Mouse (Mus musculus): ENCODE data around the gene Olfr1510. TPM values are rescaled to one million over a fixed set of nuclear protein-coding genes. Genes with fewer than 3 reads are reported as not detected.
"Not testable (repeated sequence)": the region's sequence is repeated elsewhere in the genome, so short reads cannot be mapped to it uniquely, and the experiment has no call there.

The Olfr1510 gene
- not detected in 2 replicates for polyA plus RNA-seq (2015; fragmentation: Nextera tagmentation; extraction: Ambion mirVana)

- Histone ChIP-seq H3K27ac (no peak within 1 kb of the TSS), H3K9me3 (no peaks in the 10 kb centered on the region), H3K9ac (no peak within 1 kb of the TSS), H3K4me1 (no peaks in the 10 kb centered on the region), H3K4me3 (no peak within 1 kb of the TSS), H3K36me3 (replicated peaks) (no peaks in the 10 kb centered on the region), H3K4me2 (no peak within 1 kb of the TSS), H3K27me3 (replicated peaks) (no peaks in the 10 kb centered on the region)
- 86% methylated on average over 3 of the region's 3 CpGs for WGBS
- ATAC-seq (replicated peaks) = no peak
Observed at GRCm38 (mm10) chr14:52414273-52414672, at the start of gene Olfr1510. TSS of gene Olfr1510 (minus strand) at chr14:52414373.

GRCm38 (mm10) chr14:52461928-52462327 is 47.8 kb upstream of the Olfr1510 start:
- Histone ChIP-seq H3K9me3 (no peaks in the 10 kb centered on the region), H3K9ac (no peak overlapping the region), H3K4me2 (no peak overlapping the region), H3K4me1 (no peaks in the 10 kb centered on the region), H3K36me3 (replicated peaks) (no peaks in the 10 kb centered on the region), H3K27me3 (replicated peaks) (no peaks in the 10 kb centered on the region), H3K27ac (no peak overlapping the region), H3K4me3 (no peak overlapping the region)
- no peak for ATAC-seq (replicated peaks)

- H3K9me3 ChIP-seq = no peaks in the 10 kb centered on the region
- H3K36me3 ChIP-seq (replicated peaks) = no peaks in the 10 kb centered on the region
- no peaks in the 10 kb centered on the region for H3K4me1 ChIP-seq
- H3K27ac ChIP-seq = no peak overlapping the region
- ATAC-seq (replicated peaks) = no peak
- H3K4me3 ChIP-seq = no peak overlapping the region
- no peak overlapping the region for H3K4me2 ChIP-seq
- no peaks in the 10 kb centered on the region for H3K27me3 ChIP-seq (replicated peaks)
- 91% methylated on average over 8 of the region's 8 CpGs for WGBS
- no peak overlapping the region for H3K9ac ChIP-seq
Observed at GRCm38 (mm10) chr14:52451138-52451537, 37.0 kb upstream of the Olfr1510 start.

- Histone ChIP-seq H3K4me3 (no peak within 1 kb of the TSS), H3K36me3 (replicated peaks) (no peaks in the 10 kb centered on the region), H3K27me3 (replicated peaks) (no peaks in the 10 kb centered on the region), H3K4me1 (no peaks in the 10 kb centered on the region), H3K27ac (no peak within 1 kb of the TSS), H3K9me3 (no peaks in the 10 kb centered on the region), H3K9ac (no peak within 1 kb of the TSS), H3K4me2 (no peak within 1 kb of the TSS)
- no peak for ATAC-seq (replicated peaks)
Observed at GRCm38 (mm10) chr14:52442690-52443089, 28.5 kb upstream of the Olfr1510 start, which contains the start of gene Olfr1509. TSS of gene Olfr1509 (plus strand) at chr14:52442990.

GRCm38 (mm10) chr14:52427686-52428085 is 13.5 kb upstream of the Olfr1510 start:
- no peak overlapping the region for H3K4me2 ChIP-seq
- no peak overlapping the region for H3K27ac ChIP-seq
- no peaks in the 10 kb centered on the region for H3K27me3 ChIP-seq (replicated peaks)
- H3K36me3 ChIP-seq (replicated peaks) = no peaks in the 10 kb centered on the region
- H3K4me3 ChIP-seq = no peak overlapping the region
- 89% methylated on average over 1 of the region's 1 CpGs for WGBS
- H3K9me3 ChIP-seq = no peaks in the 10 kb centered on the region
- H3K9ac ChIP-seq = no peak overlapping the region
- no peaks in the 10 kb centered on the region for H3K4me1 ChIP-seq
- no peak for ATAC-seq (replicated peaks)

- not testable (repeated sequence) for H3K4me3 ChIP-seq; ATAC-seq (replicated peaks); H3K4me1 ChIP-seq; H3K27ac ChIP-seq; H3K27me3 ChIP-seq (replicated peaks); H3K9me3 ChIP-seq; H3K36me3 ChIP-seq (replicated peaks); H3K9ac ChIP-seq; H3K4me2 ChIP-seq
- 84% methylated on average over 8 of the region's 10 CpGs for WGBS
Observed at GRCm38 (mm10) chr14:52410142-52410919, 3.8 kb downstream of the Olfr1510 start.

- no peak within 1 kb of the TSS for H3K9ac ChIP-seq
- no peak for ATAC-seq (replicated peaks)
- WGBS = 79% methylated on average over 4 of the region's 4 CpGs
Observed at GRCm38 (mm10) chr14:52397279-52397678, 16.9 kb downstream of the Olfr1510 start, which contains the start of gene Olfr1511. TSS of gene Olfr1511 (minus strand) at chr14:52397379.

GRCm38 (mm10) chr14:52390084-52390848 is 23.9 kb downstream of the Olfr1510 start:
- H3K9me3 ChIP-seq; H3K27me3 ChIP-seq (replicated peaks); H3K36me3 ChIP-seq (replicated peaks); H3K4me1 ChIP-seq; ATAC-seq (replicated peaks); H3K9ac ChIP-seq; H3K27ac ChIP-seq; H3K4me3 ChIP-seq; H3K4me2 ChIP-seq: not testable (repeated sequence)
- WGBS = 87% methylated on average over 9 of the region's 9 CpGs

More at GRCm38 (mm10) chr14:52397279-52397678, 16.9 kb downstream of the Olfr1510 start, which contains the start of gene Olfr1511:
- Histone ChIP-seq H3K36me3 (replicated peaks) (no peaks in the 10 kb centered on the region), H3K4me2 (no peak within 1 kb of the TSS), H3K4me1 (no peaks in the 10 kb centered on the region), H3K27ac (no peak within 1 kb of the TSS), H3K4me3 (no peak within 1 kb of the TSS), H3K9me3 (no peaks in the 10 kb centered on the region), H3K27me3 (replicated peaks) (no peaks in the 10 kb centered on the region)

GRCm38 (mm10) chr14:52379068-52379467 is 35.1 kb downstream of the Olfr1510 start, which contains the start of gene Olfr1512:
TSS of gene Olfr1512 (minus strand) at chr14:52379168.
- no peak within 1 kb of the TSS for H3K27ac ChIP-seq
- no peak within 1 kb of the TSS for H3K9ac ChIP-seq
- H3K4me3 ChIP-seq = no peak within 1 kb of the TSS
- ATAC-seq (replicated peaks) = no peak
- H3K4me2 ChIP-seq = no peak within 1 kb of the TSS
- no peaks in the 10 kb centered on the region for H3K9me3 ChIP-seq
- no peaks in the 10 kb centered on the region for H3K36me3 ChIP-seq (replicated peaks)
- 82% methylated on average over 2 of the region's 2 CpGs for WGBS
- no peaks in the 10 kb centered on the region for H3K4me1 ChIP-seq
- no peaks in the 10 kb centered on the region for H3K27me3 ChIP-seq (replicated peaks)

GRCm38 (mm10) chr14:52368741-52369140 is 45.4 kb downstream of the Olfr1510 start:
- H3K4me3 ChIP-seq = no peak overlapping the region
- no peaks in the 10 kb centered on the region for H3K4me1 ChIP-seq
- no peaks in the 10 kb centered on the region for H3K36me3 ChIP-seq (replicated peaks)
- ATAC-seq (replicated peaks) = no peak
- WGBS = 92% methylated on average over 3 of the region's 3 CpGs
- H3K27me3 ChIP-seq (replicated peaks) = no peaks in the 10 kb centered on the region
- H3K4me2 ChIP-seq = no peak overlapping the region
- H3K27ac ChIP-seq = no peak overlapping the region
- H3K9ac ChIP-seq = no peak overlapping the region
- no peaks in the 10 kb centered on the region for H3K9me3 ChIP-seq

Data from midbrain, embryonic 15.5 days (tissue).